Mouse (Mus musculus): ENCODE data around the gene Srm. TPM values are rescaled to one million over a fixed set of nuclear protein-coding genes. Genes with fewer than 3 reads are reported as not detected.
A peak's percentile ranks its signal among the peaks of the same experiment; 100 is the strongest.

Srm gene
- total RNA-seq, 2 experiments from 2014 or later: 4.5 to 11.3 TPM

- ATAC-seq (replicated peaks; ENCODE audit: low FRiP score, poor library complexity, severe bottlenecking): peak; percentile 3; the same call in 1 of the 2 replicates
Measured at GRCm38 (mm10) chr4:148627246-148627645, 35.9 kb downstream of the Srm start.

- no peak for ATAC-seq (replicated peaks; ENCODE audit: low FRiP score, poor library complexity, severe bottlenecking)
Measured at GRCm38 (mm10) chr4:148632013-148632692, 40.9 kb downstream of the Srm start.

GRCm38 (mm10) chr4:148633395-148634061 is 42.2 kb downstream of the Srm start:
- ATAC-seq (replicated peaks; ENCODE audit: low FRiP score, poor library complexity, severe bottlenecking): no peak

GRCm38 (mm10) chr4:148635309-148635708 is 44.0 kb downstream of the Srm start:
- no peak for ATAC-seq (replicated peaks; ENCODE audit: low FRiP score, poor library complexity, severe bottlenecking)

GRCm38 (mm10) chr4:148638302-148638701 is 47.0 kb downstream of the Srm start:
- no peak for ATAC-seq (replicated peaks; ENCODE audit: low FRiP score, poor library complexity, severe bottlenecking)

- no peak for ATAC-seq (replicated peaks; ENCODE audit: low FRiP score, poor library complexity, severe bottlenecking)
Measured at GRCm38 (mm10) chr4:148639455-148639854, 48.2 kb downstream of the Srm start.

GRCm38 (mm10) chr4:148641121-148641520 is 49.8 kb downstream of the Srm start:
- ATAC-seq (replicated peaks; ENCODE audit: low FRiP score, poor library complexity, severe bottlenecking): no peak

GRCm38 (mm10) chr4:148643291-148644156 is 52.2 kb downstream of the Srm start, which contains the start of gene Gm572:
Gene Gm572, plus strand, starts transcription at chr4:148643317.
- peak; percentile 43; the same call in 1 of the 2 replicates for ATAC-seq (replicated peaks; ENCODE audit: low FRiP score, poor library complexity, severe bottlenecking)

GRCm38 (mm10) chr4:148644157-148644511 is 52.8 kb downstream of the Srm start:
- peak; percentile 70 for ATAC-seq (replicated peaks; ENCODE audit: low FRiP score, poor library complexity, severe bottlenecking)

Other genes starting within 250 kb of the Srm start
- 1.8 and 4.6 TPM in 2 replicates for gene Ubiad1, start 146.7 kb upstream of the Srm start, total RNA-seq (2015; ENCODE audit: low replicate concordance)
- gene Ubiad1, start 146.7 kb upstream of the Srm start, total RNA-seq (2017; ENCODE audit: low replicate concordance): 3.6 and 4.3 TPM in 2 replicates
- gene Mtor, start 142.9 kb upstream of the Srm start, total RNA-seq (2015; ENCODE audit: low replicate concordance): 19.8 and 34.4 TPM in 2 replicates
- 22.0 and 24.4 TPM in 2 replicates for gene Mtor, start 142.9 kb upstream of the Srm start, total RNA-seq (2017; ENCODE audit: low replicate concordance)
- 0.84 TPM in 1 of 2 replicates, not detected in the other for gene Angptl7, start 91.0 kb upstream of the Srm start, total RNA-seq (2015; ENCODE audit: low replicate concordance)
- gene Angptl7, start 91.0 kb upstream of the Srm start, total RNA-seq (2017; ENCODE audit: low replicate concordance): not detected in 2 replicates
- gene Exosc10, start 33.1 kb upstream of the Srm start, total RNA-seq (2015; ENCODE audit: low replicate concordance): 27.4 and 31.9 TPM in 2 replicates
- gene Exosc10, start 33.1 kb upstream of the Srm start, total RNA-seq (2017; ENCODE audit: low replicate concordance): 20.1 and 41.5 TPM in 2 replicates
- not detected in 2 replicates for gene Masp2, start 11.1 kb downstream of the Srm start, total RNA-seq (2015; ENCODE audit: low replicate concordance)
- gene Masp2, start 11.1 kb downstream of the Srm start, total RNA-seq (2017; ENCODE audit: low replicate concordance): 2.8 TPM in 1 of 2 replicates, not detected in the other
- gene Tardbp, start 35.5 kb downstream of the Srm start, total RNA-seq (2015; ENCODE audit: low replicate concordance): 230 and 350 TPM in 2 replicates
- 315 and 491 TPM in 2 replicates for gene Tardbp, start 35.5 kb downstream of the Srm start, total RNA-seq (2017; ENCODE audit: low replicate concordance)
- gene Gm572, start 51.8 kb downstream of the Srm start, total RNA-seq (2015; ENCODE audit: low replicate concordance): not detected in 2 replicates
- gene Gm572, start 51.8 kb downstream of the Srm start, total RNA-seq (2017; ENCODE audit: low replicate concordance): not detected in 2 replicates
- gene Casz1, start 212.9 kb downstream of the Srm start, total RNA-seq (2015; ENCODE audit: low replicate concordance): 1.4 and 2.5 TPM in 2 replicates
- 1.1 and 3.1 TPM in 2 replicates for gene Casz1, start 212.9 kb downstream of the Srm start, total RNA-seq (2017; ENCODE audit: low replicate concordance)

Data from erythroid progenitor cell, adult 5-6 weeks (primary cell).